Mouse (Mus musculus) MN1 (cell line): ENCODE data around the gene Fam43a.

Experiments used
- DNase-seq: peaks from one replicate; pipeline ENCODE4 v3.0.0-alpha.2; 2016; ENCODE audit warnings: low spot score

Gene Fam43a

GRCm38 (mm10) chr16:30629509-30629908, 30.0 kb downstream of the Fam43a start:
- DNase-seq = no peak

DNA sequence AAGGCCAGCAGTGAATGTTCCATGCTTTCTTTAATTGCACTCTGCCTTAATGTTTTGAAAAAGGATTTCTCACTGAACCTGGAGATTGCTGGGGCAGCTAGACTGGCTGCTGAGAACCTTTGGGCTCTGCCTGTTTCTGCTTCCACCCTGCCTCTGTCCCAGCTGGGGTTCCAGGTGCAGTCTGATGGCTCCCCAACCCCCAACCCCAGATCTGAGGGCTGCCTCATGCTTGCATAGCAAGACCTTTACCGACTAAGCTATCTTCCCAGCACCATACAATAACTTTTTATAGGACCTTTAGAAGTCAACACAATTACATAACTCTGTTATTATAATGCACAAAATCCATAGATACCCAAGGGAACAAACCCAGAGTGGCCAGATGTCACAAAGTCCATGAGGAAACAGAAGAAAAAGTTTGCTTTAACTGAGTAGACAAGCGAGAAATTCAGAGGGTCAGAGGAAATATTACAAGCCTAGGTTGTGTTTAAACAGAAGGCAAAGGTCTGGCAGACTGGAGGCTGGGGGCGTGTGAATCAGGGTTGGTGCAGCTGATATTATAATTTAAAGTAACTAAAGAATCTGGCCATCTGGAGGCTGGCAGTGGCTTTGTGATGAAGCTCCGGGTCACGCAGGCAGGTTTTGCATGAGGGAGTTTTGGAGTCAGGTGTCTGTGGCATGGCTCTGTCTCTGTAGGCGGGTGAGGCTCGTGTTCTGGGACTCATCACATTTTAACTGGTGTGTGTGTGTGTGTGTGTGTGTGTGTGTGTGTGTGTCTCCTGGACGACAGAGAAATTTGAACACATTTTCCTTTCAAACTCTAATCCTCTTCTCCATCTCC, 34.6 kb downstream of the Fam43a start:
- DNase-seq = no peak

- DNase-seq = no peak
These were observed 39.1 kb downstream of the Fam43a start for GRCm38 (mm10) chr16:30638586-30638985.

- DNase-seq = no peak
These were observed 41.1 kb downstream of the Fam43a start for GRCm38 (mm10) chr16:30640591-30640990.

DNA sequence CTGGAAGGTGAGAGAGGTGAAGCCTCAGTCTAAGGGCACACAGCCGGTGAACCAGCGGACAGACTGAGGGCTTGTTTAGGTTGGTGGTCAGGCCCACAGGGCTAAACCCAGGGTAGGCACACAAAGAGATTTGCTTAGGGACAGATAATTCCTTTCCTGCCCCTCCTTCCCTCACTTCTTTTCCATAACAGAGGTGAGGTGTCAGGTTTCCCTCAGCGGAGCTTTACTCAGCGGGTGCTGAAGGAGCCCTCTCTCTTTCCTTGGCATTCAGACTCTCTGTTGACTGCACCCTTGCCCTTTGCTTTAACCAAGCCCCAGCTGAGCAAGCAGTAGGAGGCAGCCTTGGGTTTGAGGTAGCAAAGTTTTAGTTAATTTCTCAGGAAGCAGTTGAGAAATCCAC, 41.9 kb downstream of the Fam43a start:
- DNase-seq = no peak

GRCm38 (mm10) chr16:30642229-30642628, 42.7 kb downstream of the Fam43a start:
- DNase-seq = no peak

GRCm38 (mm10) chr16:30644981-30645380, 45.5 kb downstream of the Fam43a start:
- no peak for DNase-seq

DNA sequence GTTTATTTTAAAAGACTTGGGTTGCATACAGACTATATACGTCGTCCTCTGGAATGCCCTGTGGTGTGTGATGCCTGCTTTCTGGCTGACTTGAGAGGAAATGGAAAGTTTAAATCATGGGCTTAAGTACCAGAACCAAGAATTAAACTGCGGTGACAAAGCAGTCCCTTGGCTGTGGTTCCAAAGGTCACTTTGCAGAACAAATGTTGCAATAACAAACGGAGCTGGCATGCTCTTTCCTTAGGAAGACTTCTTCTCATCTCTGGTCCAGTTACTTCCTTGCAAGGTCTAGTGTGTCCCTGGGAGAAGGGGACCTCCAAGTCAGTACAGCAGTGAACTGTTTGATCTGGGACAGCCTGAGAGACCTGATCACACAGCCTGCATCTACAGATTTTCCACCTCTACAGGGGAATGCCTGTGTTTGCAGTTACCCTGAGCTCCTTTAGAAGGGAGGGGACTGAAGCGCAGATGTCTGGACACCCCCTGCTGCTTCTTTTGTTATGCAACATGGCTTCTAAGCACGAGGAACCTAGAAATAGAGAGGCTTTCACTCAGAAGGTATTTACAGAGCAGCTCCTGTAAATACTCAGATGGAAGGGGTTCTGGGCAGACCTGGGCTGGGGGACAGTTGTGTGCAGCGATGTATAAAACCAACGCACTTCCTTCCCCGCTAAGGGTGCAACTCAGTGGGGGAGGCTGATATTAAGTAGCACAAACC, 46.5 kb downstream of the Fam43a start:
- no peak for DNase-seq

GRCm38 (mm10) chr16:30646856-30647255, 47.3 kb downstream of the Fam43a start:
- DNase-seq = no peak

DNA sequence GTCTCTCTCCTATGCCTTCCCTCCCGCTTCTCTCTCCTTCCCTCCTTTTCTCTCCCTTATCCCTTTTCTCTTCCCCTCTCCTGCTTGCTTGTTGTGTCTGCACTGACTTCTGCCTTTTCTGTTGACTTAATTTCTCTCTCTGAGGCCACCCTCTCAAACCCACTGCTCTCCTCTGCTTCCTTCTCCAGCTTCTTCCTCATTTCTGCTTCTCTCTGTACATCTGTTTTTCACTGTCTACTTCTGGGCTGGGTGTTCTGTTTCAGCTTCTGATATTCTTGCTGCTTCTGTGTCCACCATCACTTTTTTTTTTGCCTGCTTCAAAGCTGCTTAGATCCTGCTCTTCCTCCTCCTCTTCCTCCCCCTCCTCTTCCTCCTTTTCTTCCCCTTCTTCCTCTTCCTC, 51.8 kb downstream of the Fam43a start:
- DNase-seq = no peak
